Mouse (Mus musculus): ENCODE measurements at regions not wholly inside any gene's neighbourhood (a gene's known extent, or its start where the extent isn't known, plus 50 kb on each side); places are given as distances from the start of the nearest gene placed in this dataset.

- no peak for DNase-seq (ENCODE audit: low spot score)
Observed at GRCm38 (mm10) chr7:136531301-136531700, 363.1 kb upstream of the Mgmt start.

- DNase-seq (ENCODE audit: low spot score) = peak; percentile 60
Observed at GRCm38 (mm10) chr7:136541876-136542655, 352.3 kb upstream of the Mgmt start.

- DNase-seq (ENCODE audit: low spot score) = no peak
Observed at GRCm38 (mm10) chr7:136542896-136543295, 351.5 kb upstream of the Mgmt start.

- no peak for DNase-seq (ENCODE audit: low spot score)
Observed at GRCm38 (mm10) chr7:136547837-136548236, 346.6 kb upstream of the Mgmt start.

- DNase-seq (ENCODE audit: low spot score) = no peak
Observed at GRCm38 (mm10) chr7:136556436-136556835, 338.0 kb upstream of the Mgmt start.

GRCm38 (mm10) chr7:136559536-136559935 is 334.9 kb upstream of the Mgmt start:
- DNase-seq (ENCODE audit: low spot score) = no peak

GRCm38 (mm10) chr7:136570911-136571310 is 323.5 kb upstream of the Mgmt start:
- DNase-seq (ENCODE audit: low spot score) = no peak

GRCm38 (mm10) chr7:136581896-136582295 is 312.5 kb upstream of the Mgmt start:
- DNase-seq (ENCODE audit: low spot score) = peak; percentile 44

GRCm38 (mm10) chr7:136584361-136584760 is 310.1 kb upstream of the Mgmt start:
- DNase-seq (ENCODE audit: low spot score) = no peak

- DNase-seq (ENCODE audit: low spot score) = peak; percentile 26
Observed at GRCm38 (mm10) chr7:136588491-136588890, 305.9 kb upstream of the Mgmt start.

- DNase-seq (ENCODE audit: low spot score) = no peak
Observed at GRCm38 (mm10) chr7:136590947-136591346, 303.5 kb upstream of the Mgmt start.

- DNase-seq (ENCODE audit: low spot score) = no peak
Observed at GRCm38 (mm10) chr7:136607278-136608120, 286.9 kb upstream of the Mgmt start.

GRCm38 (mm10) chr7:136613496-136613895 is 280.9 kb upstream of the Mgmt start:
- peak; percentile 42 for DNase-seq (ENCODE audit: low spot score)

GRCm38 (mm10) chr7:136624496-136624895 is 269.9 kb upstream of the Mgmt start:
- no peak for DNase-seq (ENCODE audit: low spot score)

- DNase-seq (ENCODE audit: low spot score) = no peak
Observed at GRCm38 (mm10) chr7:136631089-136631488, 263.3 kb upstream of the Mgmt start.

GRCm38 (mm10) chr7:136640160-136640559 is 254.3 kb upstream of the Mgmt start:
- peak; percentile 67 for DNase-seq (ENCODE audit: low spot score)

- no peak for DNase-seq (ENCODE audit: low spot score)
Observed at GRCm38 (mm10) chr7:136640771-136641170, 253.6 kb upstream of the Mgmt start.

- DNase-seq (ENCODE audit: low spot score) = no peak
Observed at GRCm38 (mm10) chr7:136649796-136650195, 244.6 kb upstream of the Mgmt start.

- DNase-seq (ENCODE audit: low spot score) = no peak
Observed at GRCm38 (mm10) chr7:136659930-136660329, 234.5 kb upstream of the Mgmt start.

- DNase-seq (ENCODE audit: low spot score) = no peak
Observed at GRCm38 (mm10) chr7:136660401-136660800, 234.0 kb upstream of the Mgmt start.

GRCm38 (mm10) chr7:136664424-136665082 is 229.9 kb upstream of the Mgmt start:
- DNase-seq (ENCODE audit: low spot score) = no peak

- no peak for DNase-seq (ENCODE audit: low spot score)
Observed at GRCm38 (mm10) chr7:136665901-136666300, 228.5 kb upstream of the Mgmt start.

- no peak for DNase-seq (ENCODE audit: low spot score)
Observed at GRCm38 (mm10) chr7:136666707-136667106, 227.7 kb upstream of the Mgmt start.

All from embryo, embryonic 10.5 days (tissue).